Mouse (Mus musculus): ENCODE data around the gene Apoc2. TPM values are rescaled to one million over a fixed set of nuclear protein-coding genes. Genes with fewer than 3 reads are reported as not detected.

The Apoc2 gene
- total RNA-seq, 1 experiment, result not detected

DNA sequence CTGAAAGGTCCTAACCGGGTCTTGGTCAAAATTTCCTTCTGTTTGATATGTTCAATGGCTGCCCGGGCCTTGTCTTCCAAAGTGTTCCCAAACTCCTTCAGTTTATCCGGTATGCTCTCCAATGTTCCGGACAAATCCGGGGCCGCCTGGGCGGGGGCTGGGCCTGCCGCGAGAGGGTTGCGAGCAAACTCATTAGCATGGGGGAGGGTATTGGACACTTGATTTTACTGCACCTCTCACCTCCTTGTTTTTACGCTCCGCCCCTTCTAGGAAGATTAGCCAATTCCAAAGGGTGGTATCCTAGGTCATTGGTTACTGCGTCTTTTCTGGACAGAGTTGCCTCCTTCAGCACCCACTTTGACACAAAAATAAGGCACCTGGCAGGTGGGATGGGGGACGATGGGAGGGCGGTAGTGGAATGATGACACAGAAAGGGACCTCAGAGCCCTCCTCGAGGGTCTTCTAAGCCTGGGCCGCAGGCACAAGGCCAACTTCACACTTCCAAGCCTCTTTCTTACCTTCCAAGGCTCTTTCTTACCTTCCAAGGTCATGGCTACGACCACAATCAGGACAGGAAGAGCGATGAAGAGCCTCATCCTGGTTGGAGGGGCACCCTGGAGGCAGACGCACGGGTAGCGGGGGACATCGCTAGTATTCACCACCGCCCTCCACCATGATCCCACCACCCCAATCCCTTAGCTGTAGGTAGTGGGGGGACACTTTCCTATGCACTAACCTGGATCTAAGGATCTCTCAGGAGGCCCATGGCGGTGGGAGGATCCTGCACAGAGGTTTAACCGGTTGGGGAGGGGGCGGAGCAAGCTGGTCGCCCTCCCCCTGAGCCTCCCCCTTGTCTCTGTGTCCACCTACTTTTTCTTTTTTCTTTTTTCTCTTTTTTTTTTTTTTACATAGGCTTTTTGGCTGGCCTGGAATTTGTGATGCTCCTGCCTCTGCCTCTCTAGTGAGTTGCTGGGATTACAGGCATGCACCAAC, 14.4 kb upstream of the Apoc2 start, which contains the start of gene Apoc1:
Gene Apoc1 (minus strand): TSS at position 788 of the 993 bp plus-strand sequence.
- DNase-seq (ENCODE audit: low read depth, low spot score), result peak; percentile 88
- Histone ChIP-seq H3K9me3 (ENCODE audit: control insufficient read depth, insufficient read depth, low read depth, low read length) (no peaks in the 10 kb centered on the region), H3K4me3 (ENCODE audit: insufficient read depth in 1 of 2, low read depth in 1 of 2, low read length in 2 of 2, poor library complexity in 1 of 2, severe bottlenecking in 1 of 2) (peak within 1 kb of the TSS; percentile 52 to 75), H3K4me1 (ENCODE audit: control insufficient read depth in 2 of 2, insufficient read depth in 2 of 2, low read length in 2 of 2, poor library complexity in 1 of 2) (peaks cover 2 to 24% of the 10 kb centered on the region in 2 experiments; a peak in 2 of 4 replicates), H3K27ac (ENCODE audit: insufficient read depth, low read depth, low read length, poor library complexity, severe bottlenecking) (peak within 1 kb of the TSS; percentile 83), H3K36me3 (ENCODE audit: control insufficient read depth, insufficient read depth, low read length, poor library complexity, severe bottlenecking) (peaks cover 11% of the 10 kb centered on the region), H3K9ac (ENCODE audit: insufficient read depth, low read depth, low read length, poor library complexity, severe bottlenecking) (peak within 1 kb of the TSS; percentile 79)
- TF ChIP-seq ZC3H11A (IDR thresholded peaks at IDR 0.05; ENCODE audit: borderline replicate concordance, low read depth, low read length), result no peak
- no peak for TF ChIP-seq MAFK (IDR thresholded peaks at IDR 0.05; ENCODE audit: insufficient read depth, low read depth, low read length)
- peak; percentile 5; the same call in 1 of the 2 replicates for TF ChIP-seq CHD2 (IDR thresholded peaks at IDR 0.05; ENCODE audit: low read depth, low read length)
- in situ Hi-C loops (cut with MboI; ENCODE audit: low sequenced_read_pairs in 2 of 2, unreplicated experiment in 2 of 2), result no loop called here

DNA sequence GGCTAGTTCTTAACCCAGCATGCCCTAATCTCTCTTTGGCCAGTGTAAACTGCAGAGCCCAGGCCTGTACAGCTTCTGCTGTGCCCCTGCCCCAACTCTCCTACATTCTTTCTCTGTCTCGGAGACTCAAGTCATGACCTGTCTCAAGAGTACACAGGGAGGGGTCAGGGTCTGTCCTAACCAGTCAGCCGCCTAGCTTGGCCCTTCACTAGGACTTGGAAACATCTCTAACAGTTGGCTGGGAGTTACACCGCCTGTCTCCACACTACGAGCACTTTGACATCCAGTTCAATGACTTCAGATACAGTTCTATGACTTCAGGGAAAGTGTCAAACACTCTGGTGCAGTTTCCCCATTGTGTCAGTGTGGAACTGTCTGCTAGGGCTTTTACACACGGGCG, 13.7 kb upstream of the Apoc2 start:
- H3K4me1 ChIP-seq (ENCODE audit: control insufficient read depth in 2 of 2, insufficient read depth in 2 of 2, low read length in 2 of 2, poor library complexity in 1 of 2), result peaks cover 2 to 26% of the 10 kb centered on the region in 2 experiments; a peak in 2 of 4 replicates
- no peak for DNase-seq (ENCODE audit: low read depth, low spot score)
- TF ChIP-seq ZC3H11A (IDR thresholded peaks at IDR 0.05; ENCODE audit: borderline replicate concordance, low read depth, low read length) (no peak), CHD2 (IDR thresholded peaks at IDR 0.05; ENCODE audit: low read depth, low read length) (no peak), HCFC1 (IDR thresholded peaks at IDR 0.05; ENCODE audit: borderline replicate concordance, insufficient read depth, low read length) (no peak), MAFK (IDR thresholded peaks at IDR 0.05; ENCODE audit: insufficient read depth, low read depth, low read length) (no peak), ZNF384 (IDR thresholded peaks at IDR 0.05; ENCODE audit: low read depth, low read length) (no peak)
- peak overlapping the region; percentile 79 for H3K9ac ChIP-seq (ENCODE audit: insufficient read depth, low read depth, low read length, poor library complexity, severe bottlenecking)
- in situ Hi-C loops (cut with MboI; ENCODE audit: low sequenced_read_pairs in 2 of 2, unreplicated experiment in 2 of 2), result no loop called here
- peak overlapping the region; percentile 80 for H3K27ac ChIP-seq (ENCODE audit: insufficient read depth, low read depth, low read length, poor library complexity, severe bottlenecking)
- peaks cover 3% of the 10 kb centered on the region for H3K36me3 ChIP-seq (ENCODE audit: control insufficient read depth, insufficient read depth, low read length, poor library complexity, severe bottlenecking)
- H3K4me3 ChIP-seq (ENCODE audit: insufficient read depth in 1 of 2, low read depth in 1 of 2, low read length in 2 of 2, poor library complexity in 1 of 2, severe bottlenecking in 1 of 2), result peak overlapping the region; percentile 52 to 72
- no peaks in the 10 kb centered on the region for H3K9me3 ChIP-seq (ENCODE audit: control insufficient read depth, insufficient read depth, low read depth, low read length)

DNA sequence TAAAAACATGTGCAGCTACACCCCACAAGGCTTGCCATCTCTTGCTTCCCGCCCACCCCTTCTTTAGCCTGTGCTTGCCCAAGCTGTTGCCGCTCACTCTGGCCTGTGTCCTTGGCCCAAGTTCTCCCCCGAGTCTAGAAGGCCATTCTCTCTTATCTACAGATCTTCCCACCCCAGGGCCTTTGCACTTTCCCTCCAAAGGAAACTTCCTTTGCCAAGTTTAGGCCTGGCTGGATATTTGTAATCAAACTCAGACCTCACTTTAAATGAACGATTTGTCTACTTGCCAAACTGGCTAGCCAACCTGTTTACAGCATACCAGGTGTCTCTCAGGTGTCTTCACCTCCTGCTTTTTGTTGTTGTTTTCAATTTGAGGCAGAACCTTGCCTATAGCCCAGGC, 13.1 kb upstream of the Apoc2 start:
- in situ Hi-C loops (cut with MboI; ENCODE audit: low sequenced_read_pairs in 2 of 2, unreplicated experiment in 2 of 2), result no loop called here
- DNase-seq (ENCODE audit: low read depth, low spot score), result no peak
- Histone ChIP-seq H3K4me3 (ENCODE audit: insufficient read depth in 1 of 2, low read depth in 1 of 2, low read length in 2 of 2, poor library complexity in 1 of 2, severe bottlenecking in 1 of 2) (no peak overlapping the region), H3K36me3 (ENCODE audit: control insufficient read depth, insufficient read depth, low read length, poor library complexity, severe bottlenecking) (no peaks in the 10 kb centered on the region; the same call in 1 of the 2 replicates), H3K9ac (ENCODE audit: insufficient read depth, low read depth, low read length, poor library complexity, severe bottlenecking) (peak overlapping the region; percentile 79; the same call in 1 of the 2 replicates), H3K4me1 (ENCODE audit: control insufficient read depth in 2 of 2, insufficient read depth in 2 of 2, low read length in 2 of 2, poor library complexity in 1 of 2) (peaks cover 2 to 28% of the 10 kb centered on the region in 2 experiments; a peak in 2 of 4 replicates), H3K9me3 (ENCODE audit: control insufficient read depth, insufficient read depth, low read depth, low read length) (no peaks in the 10 kb centered on the region), H3K27ac (ENCODE audit: insufficient read depth, low read depth, low read length, poor library complexity, severe bottlenecking) (peak overlapping the region; percentile 80; the same call in 1 of the 2 replicates)
- no peak for TF ChIP-seq HCFC1 (IDR thresholded peaks at IDR 0.05; ENCODE audit: borderline replicate concordance, insufficient read depth, low read length)
- no peak for TF ChIP-seq CHD2 (IDR thresholded peaks at IDR 0.05; ENCODE audit: low read depth, low read length)

- no peak overlapping the region for H3K27ac ChIP-seq (ENCODE audit: insufficient read depth, low read depth, low read length, poor library complexity, severe bottlenecking)
- in situ Hi-C loops (cut with MboI; ENCODE audit: low sequenced_read_pairs in 2 of 2, unreplicated experiment in 2 of 2), result no loop called here
- H3K9ac ChIP-seq (ENCODE audit: insufficient read depth, low read depth, low read length, poor library complexity, severe bottlenecking), result no peak overlapping the region
Observed at GRCm38 (mm10) chr7:19688611-19689010, 10.9 kb upstream of the Apoc2 start.

More at GRCm38 (mm10) chr7:19688611-19689010, 10.9 kb upstream of the Apoc2 start:
- DNase-seq (ENCODE audit: low read depth, low spot score), result no peak
- Histone ChIP-seq H3K9me3 (ENCODE audit: control insufficient read depth, insufficient read depth, low read depth, low read length) (no peaks in the 10 kb centered on the region), H3K4me3 (ENCODE audit: insufficient read depth in 1 of 2, low read depth in 1 of 2, low read length in 2 of 2, poor library complexity in 1 of 2, severe bottlenecking in 1 of 2) (no peak overlapping the region), H3K36me3 (ENCODE audit: control insufficient read depth, insufficient read depth, low read length, poor library complexity, severe bottlenecking) (no peaks in the 10 kb centered on the region; the same call in 1 of the 2 replicates), H3K4me1 (ENCODE audit: control insufficient read depth in 2 of 2, insufficient read depth in 2 of 2, low read length in 2 of 2, poor library complexity in 1 of 2) (peaks cover 2 to 26% of the 10 kb centered on the region in 2 experiments; a peak in 2 of 4 replicates)
- TF ChIP-seq CHD2 (IDR thresholded peaks at IDR 0.05; ENCODE audit: low read depth, low read length) (no peak), HCFC1 (IDR thresholded peaks at IDR 0.05; ENCODE audit: borderline replicate concordance, insufficient read depth, low read length) (no peak), ZC3H11A (IDR thresholded peaks at IDR 0.05; ENCODE audit: borderline replicate concordance, low read depth, low read length) (no peak), ZNF384 (IDR thresholded peaks at IDR 0.05; ENCODE audit: low read depth, low read length) (no peak), MAFK (IDR thresholded peaks at IDR 0.05; ENCODE audit: insufficient read depth, low read depth, low read length) (no peak)

All from ES-E14 (cell line).